Mouse (Mus musculus) testis, adult 2 months (tissue): ENCODE measurements around the gene Plcb4. TPM values are rescaled to one million over a fixed set of nuclear protein-coding genes. Genes with fewer than 3 reads are reported as not detected.

Source experiments
- H3K27ac ChIP-seq: fragments of 200-500 bp; 2 replicates; pipeline ENCODE4 v1.5.1; 2012; ENCODE audit warnings: low read depth, low read length; ENCODE audit not compliant: control insufficient read depth, insufficient read depth
- H3K27me3 ChIP-seq: fragments of 200-500 bp; 2 replicates; pipeline ENCODE4 v1.6.1; 2012; ENCODE audit warnings: mild to moderate bottlenecking, low read length, moderate library complexity; ENCODE audit not compliant: control insufficient read depth, insufficient read depth
- H3K36me3 ChIP-seq: fragments of 200-500 bp; 2 replicates; pipeline ENCODE4 v1.6.1; 2012; ENCODE audit warnings: mild to moderate bottlenecking, low read length; ENCODE audit not compliant: control insufficient read depth, insufficient read depth
- H3K4me1 ChIP-seq: fragments of 200-500 bp; 2 replicates; pipeline ENCODE4 v1.6.1; 2012; ENCODE audit warnings: low read length; ENCODE audit not compliant: control insufficient read depth, insufficient read depth
- H3K4me3 ChIP-seq: fragments of 200-500 bp; 2 replicates; pipeline ENCODE4 v1.5.1; 2012; ENCODE audit warnings: low read depth, mild to moderate bottlenecking, low read length, moderate library complexity, mixed read lengths; ENCODE audit not compliant: control insufficient read depth
- CTCF ChIP-seq: fragments of 200-500 bp; IDR thresholded peaks from 2 replicates; pipeline ENCODE4 v1.5.1; 2012; ENCODE audit warnings: low read depth, mild to moderate bottlenecking, inconsistent platforms, low read length, moderate library complexity; ENCODE audit not compliant: control insufficient read depth, insufficient read depth, insufficient replicate concordance
- POLR2A ChIP-seq: fragments of 200-500 bp; IDR thresholded peaks from 2 replicates; pipeline ENCODE4 v1.6.1; 2012; ENCODE audit warnings: low read depth, mild to moderate bottlenecking, inconsistent platforms, low read length, moderate library complexity; ENCODE audit not compliant: control insufficient read depth
- polyA plus RNA-seq: library from polyadenylated mRNA; depleted of rRNA; stranded (reverse); fragments of >200 nt; gene quantifications from 2 replicates; pipeline ENCODE4 v1.2.3, GENCODE M21; 2012; rRNA removed

The Plcb4 gene
- polyA plus RNA-seq = 12.1 and 12.3 TPM in 2 replicates

DNA sequence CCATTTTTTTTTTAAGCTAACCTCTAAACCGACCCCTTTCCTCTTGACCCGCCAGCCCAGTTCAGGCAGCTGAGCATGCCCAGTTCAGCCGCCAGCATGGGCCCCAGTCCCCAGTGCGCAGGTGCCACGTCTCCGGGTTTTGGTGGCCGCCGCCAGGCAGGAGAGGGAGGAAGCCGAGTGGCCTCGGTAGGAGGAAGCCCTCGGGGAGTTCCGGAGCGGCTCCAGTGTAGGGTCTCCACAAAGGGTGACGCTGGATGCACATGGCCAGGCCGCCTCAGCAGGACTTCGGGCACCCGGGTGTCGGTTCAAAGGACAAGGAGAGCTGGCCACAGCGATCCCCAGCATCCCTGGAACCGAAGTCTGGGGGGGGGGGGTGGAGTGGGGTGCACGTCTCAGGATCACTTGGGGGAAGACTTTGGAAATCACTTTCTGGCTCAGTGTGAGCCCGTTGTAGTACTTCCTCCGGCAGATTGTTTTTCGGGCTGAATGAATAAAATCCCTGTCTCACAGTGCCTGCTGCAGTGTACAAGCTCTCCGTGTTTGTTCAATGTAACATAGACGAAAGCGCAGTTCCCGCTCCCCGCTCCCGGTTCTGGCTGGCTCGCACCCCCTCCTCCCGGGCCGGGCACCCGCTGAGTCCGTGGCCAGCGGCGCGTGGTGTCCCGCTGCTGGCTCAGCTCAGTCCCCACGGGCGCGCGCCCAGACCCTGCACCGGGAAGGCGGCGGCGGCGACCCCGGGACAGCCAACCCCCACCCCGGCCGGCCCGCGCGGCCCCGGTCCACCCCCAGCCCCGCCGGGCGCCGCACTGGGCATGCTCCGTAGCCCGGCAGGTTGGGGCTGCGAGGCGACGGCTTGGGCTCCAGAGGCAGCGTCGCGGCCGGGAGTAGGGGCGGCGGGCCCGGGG lies at the start of gene Plcb4:
Gene Plcb4 (plus strand): TSS at position 526 of the 905 bp plus-strand sequence.
- Histone ChIP-seq H3K27me3 (no peaks in the 10 kb centered on the region), H3K4me1 (peaks cover 8% of the 10 kb centered on the region), H3K4me3 (peak within 1 kb of the TSS; percentile 88), H3K27ac (peak within 1 kb of the TSS; percentile 85), H3K36me3 (no peaks in the 10 kb centered on the region)
- no peak for TF ChIP-seq CTCF
- peak; percentile 44; the same call in 1 of the 2 replicates for TF ChIP-seq POLR2A

- Histone ChIP-seq H3K27me3 (no peaks in the 10 kb centered on the region), H3K36me3 (no peaks in the 10 kb centered on the region), H3K4me3 (no peak overlapping the region), H3K27ac (no peak overlapping the region), H3K4me1 (no peaks in the 10 kb centered on the region)
- TF ChIP-seq POLR2A (no peak), CTCF (no peak)
Measured at GRCm38 (mm10) chr2:135614651-135615261, 44.1 kb upstream of the Plcb4 start.

DNA sequence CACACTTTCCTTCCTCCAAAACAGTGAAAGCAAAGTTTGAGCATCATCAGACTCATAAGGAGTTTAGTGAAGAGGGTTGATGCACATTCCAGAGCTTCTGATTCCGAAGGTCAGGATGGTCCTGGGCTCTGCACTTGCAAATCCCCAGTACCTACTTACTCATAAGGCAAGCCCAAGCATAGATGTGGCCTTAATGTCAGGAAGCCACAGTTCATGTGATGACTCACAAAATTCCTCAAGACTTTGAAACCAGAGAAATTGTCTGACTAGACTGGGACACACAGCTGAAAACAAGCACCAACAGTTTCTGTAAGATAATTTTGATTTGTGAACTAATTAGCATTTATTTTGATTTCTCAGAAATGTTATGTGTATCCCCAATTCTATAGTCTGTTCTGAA lies 42.7 kb upstream of the Plcb4 start:
- no peaks in the 10 kb centered on the region for H3K36me3 ChIP-seq
- H3K4me3 ChIP-seq = no peak overlapping the region
- H3K4me1 ChIP-seq = no peaks in the 10 kb centered on the region
- H3K27me3 ChIP-seq = no peaks in the 10 kb centered on the region
- TF ChIP-seq POLR2A (no peak), CTCF (no peak)
- no peak overlapping the region for H3K27ac ChIP-seq

- no peaks in the 10 kb centered on the region for H3K27me3 ChIP-seq
- no peaks in the 10 kb centered on the region for H3K4me1 ChIP-seq
- H3K4me3 ChIP-seq = no peak overlapping the region
- no peak for TF ChIP-seq CTCF
- no peak for TF ChIP-seq POLR2A
- no peaks in the 10 kb centered on the region for H3K36me3 ChIP-seq
- H3K27ac ChIP-seq = no peak overlapping the region
Measured at GRCm38 (mm10) chr2:135618551-135618950, 40.3 kb upstream of the Plcb4 start.

- no peak overlapping the region for H3K27ac ChIP-seq
- TF ChIP-seq CTCF (no peak), POLR2A (no peak)
Measured at GRCm38 (mm10) chr2:135619956-135620355, 38.9 kb upstream of the Plcb4 start.

DNA sequence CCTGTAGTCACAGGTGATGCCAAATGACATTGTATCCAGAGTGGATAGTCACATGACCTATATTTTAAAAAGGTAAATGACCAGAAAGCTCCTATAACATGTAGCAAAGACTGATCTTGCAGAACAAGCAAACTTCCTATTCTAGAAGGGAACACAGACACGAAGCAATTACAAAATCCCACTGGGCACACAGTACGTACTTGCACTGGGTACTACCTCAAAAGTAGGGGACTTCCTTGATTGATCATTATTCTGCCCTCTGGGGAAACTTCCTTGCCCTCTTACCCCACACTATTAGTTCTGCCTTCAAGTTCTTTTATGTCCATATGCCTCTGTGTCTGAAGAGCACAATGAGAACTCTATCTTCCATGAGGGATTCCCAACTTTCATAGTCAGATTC lies 31.0 kb upstream of the Plcb4 start:
- Histone ChIP-seq H3K4me3 (no peak overlapping the region), H3K27me3 (no peaks in the 10 kb centered on the region), H3K27ac (no peak overlapping the region), H3K4me1 (no peaks in the 10 kb centered on the region), H3K36me3 (no peaks in the 10 kb centered on the region)
- no peak for TF ChIP-seq POLR2A

More at GRCm38 (mm10) chr2:135619956-135620355, 38.9 kb upstream of the Plcb4 start:
- H3K4me3 ChIP-seq = no peak overlapping the region
- no peaks in the 10 kb centered on the region for H3K36me3 ChIP-seq
- no peaks in the 10 kb centered on the region for H3K27me3 ChIP-seq
- no peaks in the 10 kb centered on the region for H3K4me1 ChIP-seq

DNA sequence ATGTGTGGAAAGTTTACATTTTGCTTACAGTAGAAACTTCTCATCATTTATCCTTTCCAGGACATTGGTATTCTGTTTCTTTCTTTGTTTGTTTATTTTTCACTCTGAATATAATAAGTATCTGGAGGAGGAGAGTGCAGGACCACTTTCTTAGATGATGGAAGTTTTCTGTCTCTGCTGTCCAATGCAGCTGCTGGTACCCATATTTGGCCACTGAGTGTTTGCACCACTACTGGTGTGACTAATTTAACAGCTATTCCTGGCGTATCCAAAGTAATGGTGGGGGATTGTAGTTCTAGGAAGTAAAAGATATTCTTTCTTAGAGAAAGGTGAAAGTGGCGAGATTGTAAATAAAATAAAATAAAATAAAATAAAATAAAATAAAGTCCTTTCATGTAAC lies 21.6 kb upstream of the Plcb4 start:
- H3K27ac ChIP-seq = no peak overlapping the region
- no peaks in the 10 kb centered on the region for H3K36me3 ChIP-seq
- no peak overlapping the region for H3K4me3 ChIP-seq
- TF ChIP-seq CTCF (no peak), POLR2A (no peak)
- no peaks in the 10 kb centered on the region for H3K27me3 ChIP-seq
- H3K4me1 ChIP-seq = no peaks in the 10 kb centered on the region
